Mouse (Mus musculus) ES-E14 (cell line): ENCODE measurements around the gene Rxra.

Experiments used
- CHD2 ChIP-seq: IDR thresholded peaks from 2 replicates; pipeline ENCODE4 v1.6.1; 2014; ENCODE audit warnings: mild to moderate bottlenecking, low read depth, low read length, inconsistent platforms
- HCFC1 ChIP-seq: IDR thresholded peaks from 2 replicates; pipeline ENCODE4 v1.6.1; 2012; ENCODE audit warnings: low read length, inconsistent platforms, borderline replicate concordance; ENCODE audit not compliant: insufficient read depth
- MAFK ChIP-seq: IDR thresholded peaks from 2 replicates; pipeline ENCODE4 v1.6.1; 2014; ENCODE audit warnings: mild to moderate bottlenecking, low read depth, low read length, inconsistent platforms; ENCODE audit not compliant: insufficient read depth
- ZC3H11A ChIP-seq: IDR thresholded peaks from 2 replicates; pipeline ENCODE4 v1.6.1; 2012; ENCODE audit warnings: low read depth, mild to moderate bottlenecking, inconsistent platforms, low read length, borderline replicate concordance
- ZNF384 ChIP-seq: IDR thresholded peaks from 2 replicates; pipeline ENCODE4 v1.6.1; 2012; ENCODE audit warnings: low read depth, low read length, inconsistent platforms

DNA sequence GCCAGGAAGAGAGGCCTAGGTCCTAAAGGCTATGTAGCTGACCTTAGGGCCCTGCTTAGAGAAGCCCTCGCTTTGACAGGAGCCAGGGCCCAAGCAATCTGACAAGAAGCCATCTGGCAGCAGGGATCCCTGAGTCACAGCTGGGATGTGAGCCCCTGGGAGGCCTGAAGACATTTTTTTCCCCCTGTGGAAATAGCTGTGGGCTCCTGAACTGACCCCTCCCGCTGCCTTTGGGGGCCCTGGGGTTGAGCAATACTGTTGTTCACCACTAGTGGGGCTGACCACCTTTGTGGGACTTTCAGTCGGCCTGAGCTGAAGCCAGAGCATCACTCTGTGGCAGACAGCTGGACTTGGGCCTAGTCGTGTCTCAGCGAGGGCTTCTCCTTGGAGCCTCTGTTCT, 99.4 kb downstream of the Rxra start:
- TF ChIP-seq MAFK (no peak), ZC3H11A (no peak), ZNF384 (no peak), HCFC1 (no peak), CHD2 (no peak)
